Mouse (Mus musculus): ENCODE measurements around the gene Myrfl. TPM values are rescaled to one million over a fixed set of nuclear protein-coding genes. Genes with fewer than 3 reads are reported as not detected.

Myrfl gene
- polyA plus RNA-seq, 1 experiment from 2014 or later: 0.97 TPM

- Histone ChIP-seq H3K4me1 (ENCODE audit: control insufficient read depth, insufficient read depth, low read length) (no peaks in the 10 kb centered on the region), H3K4me3 (replicated peaks; ENCODE audit: low read length) (no peak overlapping the region), H3K27me3 (ENCODE audit: control insufficient read depth, insufficient read depth, low read length) (no peaks in the 10 kb centered on the region), H3K9ac (ENCODE audit: low read length) (no peak overlapping the region), H3K36me3 (ENCODE audit: control insufficient read depth, insufficient read depth, low read length) (no peaks in the 10 kb centered on the region), H3K9me3 (replicated peaks; ENCODE audit: control insufficient read depth, low read length) (no peaks in the 10 kb centered on the region), H3K27ac (ENCODE audit: low read length) (no peak overlapping the region), H3K4me2 (ENCODE audit: low read depth, low read length) (no peak overlapping the region)
- no peak for ATAC-seq (ENCODE audit: insufficient read depth, low FRiP score)
Measured at GRCm38 (mm10) chr10:116788431-116788830, 108.3 kb downstream of the Myrfl start.

GRCm38 (mm10) chr10:116784098-116784497 is 112.6 kb downstream of the Myrfl start:
- 76% methylated on average over 6 of the region's 6 CpGs for WGBS
- Histone ChIP-seq H3K4me1 (ENCODE audit: control insufficient read depth, insufficient read depth, low read length) (no peaks in the 10 kb centered on the region), H3K9ac (ENCODE audit: low read length) (no peak overlapping the region), H3K4me2 (ENCODE audit: low read depth, low read length) (no peak overlapping the region), H3K9me3 (replicated peaks; ENCODE audit: control insufficient read depth, low read length) (no peaks in the 10 kb centered on the region), H3K27ac (ENCODE audit: low read length) (no peak overlapping the region), H3K4me3 (replicated peaks; ENCODE audit: low read length) (no peak overlapping the region), H3K27me3 (ENCODE audit: control insufficient read depth, insufficient read depth, low read length) (no peaks in the 10 kb centered on the region), H3K36me3 (ENCODE audit: control insufficient read depth, insufficient read depth, low read length) (no peaks in the 10 kb centered on the region)
- no peak for ATAC-seq (ENCODE audit: insufficient read depth, low FRiP score)

GRCm38 (mm10) chr10:116783020-116783419 is 113.7 kb downstream of the Myrfl start:
- Histone ChIP-seq H3K4me2 (ENCODE audit: low read depth, low read length) (no peak overlapping the region), H3K4me1 (ENCODE audit: control insufficient read depth, insufficient read depth, low read length) (no peaks in the 10 kb centered on the region), H3K27ac (ENCODE audit: low read length) (no peak overlapping the region), H3K9ac (ENCODE audit: low read length) (no peak overlapping the region), H3K9me3 (replicated peaks; ENCODE audit: control insufficient read depth, low read length) (no peaks in the 10 kb centered on the region), H3K27me3 (ENCODE audit: control insufficient read depth, insufficient read depth, low read length) (no peaks in the 10 kb centered on the region), H3K4me3 (replicated peaks; ENCODE audit: low read length) (no peak overlapping the region), H3K36me3 (ENCODE audit: control insufficient read depth, insufficient read depth, low read length) (no peaks in the 10 kb centered on the region)
- no peak for ATAC-seq (ENCODE audit: insufficient read depth, low FRiP score)
- WGBS: 50% methylated on average over 4 of the region's 5 CpGs

GRCm38 (mm10) chr10:116777947-116778346 is 118.8 kb downstream of the Myrfl start:
- no peaks in the 10 kb centered on the region for H3K9me3 ChIP-seq (replicated peaks; ENCODE audit: control insufficient read depth, low read length)
- 91% methylated on average over 8 of the region's 8 CpGs for WGBS
- no peak for ATAC-seq (ENCODE audit: insufficient read depth, low FRiP score)
- no peak overlapping the region for H3K4me3 ChIP-seq (replicated peaks; ENCODE audit: low read length)
- H3K36me3 ChIP-seq (ENCODE audit: control insufficient read depth, insufficient read depth, low read length): no peaks in the 10 kb centered on the region
- no peaks in the 10 kb centered on the region for H3K4me1 ChIP-seq (ENCODE audit: control insufficient read depth, insufficient read depth, low read length)
- H3K27me3 ChIP-seq (ENCODE audit: control insufficient read depth, insufficient read depth, low read length): no peaks in the 10 kb centered on the region
- H3K27ac ChIP-seq (ENCODE audit: low read length): no peak overlapping the region
- no peak overlapping the region for H3K9ac ChIP-seq (ENCODE audit: low read length)
- H3K4me2 ChIP-seq (ENCODE audit: low read depth, low read length): no peak overlapping the region

- no peak overlapping the region for H3K4me2 ChIP-seq (ENCODE audit: low read depth, low read length)
- no peak for ATAC-seq (ENCODE audit: insufficient read depth, low FRiP score)
- no peak overlapping the region for H3K9ac ChIP-seq (ENCODE audit: low read length)
- H3K4me1 ChIP-seq (ENCODE audit: control insufficient read depth, insufficient read depth, low read length): no peaks in the 10 kb centered on the region
- no peaks in the 10 kb centered on the region for H3K27me3 ChIP-seq (ENCODE audit: control insufficient read depth, insufficient read depth, low read length)
- H3K27ac ChIP-seq (ENCODE audit: low read length): no peak overlapping the region
- 84% methylated on average over 14 of the region's 14 CpGs for WGBS
- H3K36me3 ChIP-seq (ENCODE audit: control insufficient read depth, insufficient read depth, low read length): no peaks in the 10 kb centered on the region
- no peak overlapping the region for H3K4me3 ChIP-seq (replicated peaks; ENCODE audit: low read length)
- no peaks in the 10 kb centered on the region for H3K9me3 ChIP-seq (replicated peaks; ENCODE audit: control insufficient read depth, low read length)
Measured at GRCm38 (mm10) chr10:116776846-116777245, 119.9 kb downstream of the Myrfl start.

GRCm38 (mm10) chr10:116773846-116774750 is 122.6 kb downstream of the Myrfl start:
- no peaks in the 10 kb centered on the region for H3K9me3 ChIP-seq (replicated peaks; ENCODE audit: control insufficient read depth, low read length)
- H3K27ac ChIP-seq (ENCODE audit: low read length): no peak overlapping the region
- H3K36me3 ChIP-seq (ENCODE audit: control insufficient read depth, insufficient read depth, low read length): no peaks in the 10 kb centered on the region
- no peak overlapping the region for H3K4me3 ChIP-seq (replicated peaks; ENCODE audit: low read length)
- no peaks in the 10 kb centered on the region for H3K4me1 ChIP-seq (ENCODE audit: control insufficient read depth, insufficient read depth, low read length)
- 53% methylated on average over 15 of the region's 15 CpGs for WGBS
- no peak overlapping the region for H3K4me2 ChIP-seq (ENCODE audit: low read depth, low read length)
- ATAC-seq (ENCODE audit: insufficient read depth, low FRiP score): no peak
- no peaks in the 10 kb centered on the region for H3K27me3 ChIP-seq (ENCODE audit: control insufficient read depth, insufficient read depth, low read length)
- H3K9ac ChIP-seq (ENCODE audit: low read length): no peak overlapping the region

GRCm38 (mm10) chr10:116771215-116771935 is 125.3 kb downstream of the Myrfl start:
- Histone ChIP-seq H3K4me3 (replicated peaks; ENCODE audit: low read length) (no peak overlapping the region), H3K9me3 (replicated peaks; ENCODE audit: control insufficient read depth, low read length) (no peaks in the 10 kb centered on the region), H3K27me3 (ENCODE audit: control insufficient read depth, insufficient read depth, low read length) (no peaks in the 10 kb centered on the region), H3K9ac (ENCODE audit: low read length) (no peak overlapping the region), H3K27ac (ENCODE audit: low read length) (peak overlapping the region; percentile 41; the same call in 1 of the 2 replicates), H3K36me3 (ENCODE audit: control insufficient read depth, insufficient read depth, low read length) (no peaks in the 10 kb centered on the region), H3K4me2 (ENCODE audit: low read depth, low read length) (peak overlapping the region; percentile 10; the same call in 1 of the 2 replicates), H3K4me1 (ENCODE audit: control insufficient read depth, insufficient read depth, low read length) (0 out of 2 replicates have a peak, but pooled peaks cover 8% of the 10 kb centered on the region)
- 72% methylated on average over 21 of the region's 21 CpGs for WGBS
- no peak for ATAC-seq (ENCODE audit: insufficient read depth, low FRiP score)

GRCm38 (mm10) chr10:116768642-116769041 is 128.1 kb downstream of the Myrfl start:
- peak; percentile 65; the same call in 1 of the 2 replicates for ATAC-seq (ENCODE audit: insufficient read depth, low FRiP score)
- WGBS: 39% methylated on average over 13 of the region's 13 CpGs
- no peaks in the 10 kb centered on the region for H3K36me3 ChIP-seq (ENCODE audit: control insufficient read depth, insufficient read depth, low read length)

GRCm38 (mm10) chr10:116766525-116766924 is 130.2 kb downstream of the Myrfl start:
- H3K36me3 ChIP-seq (ENCODE audit: control insufficient read depth, insufficient read depth, low read length): no peaks in the 10 kb centered on the region
- no peak overlapping the region for H3K9ac ChIP-seq (ENCODE audit: low read length)
- H3K4me2 ChIP-seq (ENCODE audit: low read depth, low read length): no peak overlapping the region
- no peak overlapping the region for H3K27ac ChIP-seq (ENCODE audit: low read length)
- ATAC-seq (ENCODE audit: insufficient read depth, low FRiP score): no peak
- no peaks in the 10 kb centered on the region for H3K9me3 ChIP-seq (replicated peaks; ENCODE audit: control insufficient read depth, low read length)
- 0 out of 2 replicates have a peak, but pooled peaks cover 11% of the 10 kb centered on the region for H3K4me1 ChIP-seq (ENCODE audit: control insufficient read depth, insufficient read depth, low read length)
- WGBS: 69% methylated on average over 6 of the region's 6 CpGs
- H3K4me3 ChIP-seq (replicated peaks; ENCODE audit: low read length): no peak overlapping the region
- no peaks in the 10 kb centered on the region for H3K27me3 ChIP-seq (ENCODE audit: control insufficient read depth, insufficient read depth, low read length)

More at GRCm38 (mm10) chr10:116768642-116769041, 128.1 kb downstream of the Myrfl start:
- H3K9me3 ChIP-seq (replicated peaks; ENCODE audit: control insufficient read depth, low read length): no peaks in the 10 kb centered on the region
- no peak overlapping the region for H3K27ac ChIP-seq (ENCODE audit: low read length)
- H3K4me1 ChIP-seq (ENCODE audit: control insufficient read depth, insufficient read depth, low read length): 0 out of 2 replicates have a peak, but pooled peaks cover 11% of the 10 kb centered on the region
- H3K9ac ChIP-seq (ENCODE audit: low read length): no peak overlapping the region
- no peak overlapping the region for H3K4me3 ChIP-seq (replicated peaks; ENCODE audit: low read length)
- H3K4me2 ChIP-seq (ENCODE audit: low read depth, low read length): peak overlapping the region; percentile 13
- H3K27me3 ChIP-seq (ENCODE audit: control insufficient read depth, insufficient read depth, low read length): no peaks in the 10 kb centered on the region

Measured in stomach, embryonic 16.5 days (tissue).